ENCODE assay signal across 7 mouse cellular contexts in genomic region chr4:130860902-130861652, GRCm38 (mm10). TPM values are rescaled to one million over a fixed set of nuclear protein-coding genes. Genes with fewer than 3 reads are reported as not detected.
A peak's percentile ranks its signal among the peaks of the same experiment; 100 is the strongest.
DNase-seq lines count a peak whose midpoint lies in the region; ATAC-seq and TF ChIP-seq lines count a peak whose summit lies in the region.

No protein-coding gene starts in this region.

- no peaks in the 10 kb centered on the region for H3K36me3 ChIP-seq in forebrain, embryonic 12.5 days (replicated peaks)
- H3K36me3 ChIP-seq in hindbrain, embryonic 15.5 days: no peaks in the 10 kb centered on the region
- H3K36me3 ChIP-seq in neural tube, embryonic 12.5 days: no peaks in the 10 kb centered on the region

- 54% methylated on average over 15 of the region's 15 CpGs for WGBS in forebrain, embryonic 12.5 days
- WGBS in hindbrain, embryonic 15.5 days: 51% methylated on average over 15 of the region's 15 CpGs
- 55% methylated on average over 15 of the region's 15 CpGs for WGBS in neural tube, embryonic 12.5 days

- peaks cover 90% of the 10 kb centered on the region for H3K27me3 ChIP-seq in forebrain, embryonic 12.5 days
- H3K27me3 ChIP-seq in hindbrain, embryonic 15.5 days: no peaks in the 10 kb centered on the region
- H3K27me3 ChIP-seq in neural tube, embryonic 12.5 days (replicated peaks): peaks cover 47% of the 10 kb centered on the region

- no peak for TF ChIP-seq CTCF in layer of hippocampus, adult 2 months (conservative IDR thresholded peaks at IDR 0.05)

- H3K9me3 ChIP-seq in forebrain, embryonic 12.5 days: no peaks in the 10 kb centered on the region
- H3K9me3 ChIP-seq in hindbrain, embryonic 15.5 days: no peaks in the 10 kb centered on the region
- no peaks in the 10 kb centered on the region for H3K9me3 ChIP-seq in neural tube, embryonic 12.5 days

- peak overlapping the region; percentile 93 for H3K27ac ChIP-seq in layer of hippocampus, adult 2 months
- no peak overlapping the region for H3K27ac ChIP-seq in forebrain, embryonic 12.5 days
- peak overlapping the region; percentile 76 for H3K27ac ChIP-seq in hindbrain, embryonic 15.5 days (replicated peaks)
- H3K27ac ChIP-seq in neural tube, embryonic 12.5 days: no peak overlapping the region

- H3K4me3 ChIP-seq in layer of hippocampus, adult 2 months: peak overlapping the region; percentile 35
- H3K4me3 ChIP-seq in forebrain, embryonic 12.5 days (replicated peaks): peak overlapping the region; percentile 24
- H3K4me3 ChIP-seq in hindbrain, embryonic 15.5 days: peak overlapping the region; percentile 27; the same call in 1 of the 2 replicates
- H3K4me3 ChIP-seq in neural tube, embryonic 12.5 days: peak overlapping the region; percentile 15

- H3K4me1 ChIP-seq in forebrain, embryonic 12.5 days: peaks cover 30% of the 10 kb centered on the region
- H3K4me1 ChIP-seq in hindbrain, embryonic 15.5 days (replicated peaks): peaks cover 41% of the 10 kb centered on the region
- H3K4me1 ChIP-seq in neural tube, embryonic 12.5 days: peaks cover 27% of the 10 kb centered on the region

- intact Hi-C loops in gastrocnemius, postnatal 14 days (cut with DNase I; ENCODE audit: low total_unique reads): no loop called here

- peak overlapping the region; percentile 51 for H3K4me2 ChIP-seq in forebrain, embryonic 12.5 days
- peak overlapping the region; percentile 56 for H3K4me2 ChIP-seq in hindbrain, embryonic 15.5 days
- peak overlapping the region; percentile 56 for H3K4me2 ChIP-seq in neural tube, embryonic 12.5 days (replicated peaks)

- peak; percentile 15; the same call in 1 of the 2 replicates for ATAC-seq in forebrain, embryonic 12.5 days (ENCODE audit: low FRiP score)
- peak; percentile 55 for ATAC-seq in hindbrain, embryonic 15.5 days (ENCODE audit: low FRiP score, low read depth)
- no peak for ATAC-seq in neural tube, embryonic 12.5 days (ENCODE audit: low FRiP score, low read depth)

- DNase-seq in layer of hippocampus, adult 2 months (ENCODE audit: low spot score in 2 of 2): no peak
- DNase-seq in layer of hippocampus, adult 9-10 months (ENCODE audit: low spot score): no peak
- no peak for DNase-seq in gastrocnemius, postnatal 14 days
- no peak for DNase-seq in frontal cortex, postnatal 25 days (ENCODE audit: low spot score in 2 of 2)

- H3K9ac ChIP-seq in forebrain, embryonic 12.5 days: peak overlapping the region; percentile 30; the same call in 1 of the 2 replicates
- 0 out of 2 replicates have a peak overlapping the region, but pooled peaks have one; percentile 18 for H3K9ac ChIP-seq in hindbrain, embryonic 15.5 days
- no peak overlapping the region for H3K9ac ChIP-seq in neural tube, embryonic 12.5 days

RNA-seq across cellular contexts. Expression of gene Laptm5, which starts 51.8 kb away (rescaled TPM):
- 10 to 100 TPM; 33.9 to 34.0 TPM for total RNA-seq in layer of hippocampus, adult 2 months (2021)
- polyA plus RNA-seq in forebrain, embryonic 12.5 days (2016; fragmentation: Nextera tagmentation; extraction: Ambion mirVana): 16.8 and 17.0 TPM in 2 replicates
- 24.9 and 34.6 TPM in 2 replicates for polyA plus RNA-seq in hindbrain, embryonic 15.5 days (2015; fragmentation: Nextera tagmentation; extraction: Ambion mirVana)
- 23.0 and 25.2 TPM in 2 replicates for polyA plus RNA-seq in neural tube, embryonic 12.5 days (2016; fragmentation: Nextera tagmentation; extraction: Ambion mirVana)
- 1 to 10 TPM; 8.0 to 8.1 TPM for total RNA-seq in gastrocnemius, postnatal 14 days (2021)

Comparison
In these comparisons a context has a peak if more than half of its experiments do, and no peak if none do; other contexts are left out.
1. H3K27ac ChIP-seq: peak in layer of hippocampus, adult 2 months (single experiment) and hindbrain, embryonic 15.5 days (single experiment); none in forebrain, embryonic 12.5 days (single experiment) and neural tube, embryonic 12.5 days (single experiment).
2. Peak in every context shown above with its lines, with median percentiles within 50 percentile points of each other: H3K4me3 ChIP-seq and H3K4me2 ChIP-seq.